In genomic region chr9:82712769-82713733, GRCm38 (mm10) we compare ENCODE assay signal across 1 mouse cellular context.
TF ChIP-seq lines count a peak whose summit lies in the region.

No protein-coding gene starts in this region.

TF ChIP-seq in MEL, 35 proteins besides CTCF, POLR2A, EP300 and RAD21 (continued from another document):
- TF ChIP-seq GATA1 (IDR thresholded peaks at IDR 0.05; ENCODE audit: low read depth, low read length) = peak; percentile 96
- no peak for TF ChIP-seq CHD2 (IDR thresholded peaks at IDR 0.05; ENCODE audit: low read length)
TF ChIP-seq in MEL: peak in this region for 16.
